Mouse (Mus musculus) E14TG2a.4 (cell line): ENCODE data around the gene Dpep2nb.

ENCODE experiments used
- CTCF ChIP-seq: conservative IDR thresholded peaks from 2 replicates; pipeline ENCODE4 v1.5.1; 2014; ENCODE audit warnings: low read length
- NANOG ChIP-seq: IDR thresholded peaks from 2 replicates; pipeline ENCODE4 v1.6.1; 2014; ENCODE audit warnings: borderline replicate concordance, low read length, mixed read lengths
- POU5F1 ChIP-seq: IDR thresholded peaks from 2 replicates; pipeline ENCODE4 v1.6.1; 2014; ENCODE audit warnings: low read length, borderline replicate concordance

GRCm38 (mm10) chr8:105956556-105956955 lies 49.2 kb downstream of the Dpep2nb start:
- TF ChIP-seq CTCF (no peak), NANOG (no peak), POU5F1 (no peak)
